Mouse (Mus musculus): ENCODE measurements around the gene Prss35.

The Prss35 gene

GRCm38 (mm10) chr9:86729811-86730210, 13.6 kb upstream of the Prss35 start:
- no peak for DNase-seq (ENCODE audit: low read depth, low spot score)

GRCm38 (mm10) chr9:86734357-86734756, 9.1 kb upstream of the Prss35 start:
- DNase-seq (ENCODE audit: low read depth, low spot score): no peak

GRCm38 (mm10) chr9:86734795-86735194, 8.7 kb upstream of the Prss35 start:
- DNase-seq (ENCODE audit: low read depth, low spot score): no peak

GRCm38 (mm10) chr9:86736991-86737390, 6.5 kb upstream of the Prss35 start:
- no peak for DNase-seq (ENCODE audit: low read depth, low spot score)

- no peak for DNase-seq (ENCODE audit: low read depth, low spot score)
Observed at GRCm38 (mm10) chr9:86738067-86738466, 5.4 kb upstream of the Prss35 start.

GRCm38 (mm10) chr9:86738801-86739200, 4.6 kb upstream of the Prss35 start:
- DNase-seq (ENCODE audit: low read depth, low spot score): no peak

- DNase-seq (ENCODE audit: low read depth, low spot score): no peak
Observed at GRCm38 (mm10) chr9:86739971-86740370, 3.5 kb upstream of the Prss35 start.

- DNase-seq (ENCODE audit: low read depth, low spot score): no peak
Observed at GRCm38 (mm10) chr9:86744041-86744440, 592 bp downstream of the Prss35 start.

- peak; percentile 45 for DNase-seq (ENCODE audit: low read depth, low spot score)
Observed at GRCm38 (mm10) chr9:86745926-86746581, 2.6 kb downstream of the Prss35 start.

- peak; percentile 76 for DNase-seq (ENCODE audit: low read depth, low spot score)
Observed at GRCm38 (mm10) chr9:86762477-86763376, 19.3 kb downstream of the Prss35 start.

GRCm38 (mm10) chr9:86764002-86764401, 20.6 kb downstream of the Prss35 start:
- DNase-seq (ENCODE audit: low read depth, low spot score): no peak

- DNase-seq (ENCODE audit: low read depth, low spot score): no peak
Observed at GRCm38 (mm10) chr9:86766991-86767390, 23.5 kb downstream of the Prss35 start.

- DNase-seq (ENCODE audit: low read depth, low spot score): no peak
Observed at GRCm38 (mm10) chr9:86772897-86773296, 29.4 kb downstream of the Prss35 start.

- no peak for DNase-seq (ENCODE audit: low read depth, low spot score)
Observed at GRCm38 (mm10) chr9:86773996-86774395, 30.5 kb downstream of the Prss35 start.

GRCm38 (mm10) chr9:86775374-86775773, 31.9 kb downstream of the Prss35 start:
- no peak for DNase-seq (ENCODE audit: low read depth, low spot score)

- no peak for DNase-seq (ENCODE audit: low read depth, low spot score)
Observed at GRCm38 (mm10) chr9:86777309-86777708, 33.9 kb downstream of the Prss35 start.

- no peak for DNase-seq (ENCODE audit: low read depth, low spot score)
Observed at GRCm38 (mm10) chr9:86778212-86778611, 34.8 kb downstream of the Prss35 start.

- no peak for DNase-seq (ENCODE audit: low read depth, low spot score)
Observed at GRCm38 (mm10) chr9:86781426-86781825, 38.0 kb downstream of the Prss35 start.

GRCm38 (mm10) chr9:86782836-86783235, 39.4 kb downstream of the Prss35 start:
- DNase-seq (ENCODE audit: low read depth, low spot score): no peak

GRCm38 (mm10) chr9:86789186-86789585, 45.7 kb downstream of the Prss35 start:
- DNase-seq (ENCODE audit: low read depth, low spot score): no peak

- no peak for DNase-seq (ENCODE audit: low read depth, low spot score)
Observed at GRCm38 (mm10) chr9:86791927-86792326, 48.5 kb downstream of the Prss35 start.

- no peak for DNase-seq (ENCODE audit: low read depth, low spot score)
Observed at GRCm38 (mm10) chr9:86795236-86795635, 51.8 kb downstream of the Prss35 start.

GRCm38 (mm10) chr9:86797553-86797952, 54.1 kb downstream of the Prss35 start:
- DNase-seq (ENCODE audit: low read depth, low spot score): no peak

All from forelimb bud, embryonic 11.5 days (tissue).